Comparison of ENCODE assay signal across 9 mouse cellular contexts in genomic region chr19:6497150-6497801, GRCm38 (mm10). TPM values are rescaled to one million over a fixed set of nuclear protein-coding genes. Genes with fewer than 3 reads are reported as not detected.
A peak's percentile ranks its signal among the peaks of the same experiment; 100 is the strongest.
DNase-seq lines count a peak whose midpoint lies in the region; ATAC-seq and TF ChIP-seq lines count a peak whose summit lies in the region.
"Had no signal": no experiment of that assay in that cellular context is flagged by ENCODE, and none has a peak within 500 bp of the region (broad histone marks: within the 10 kb centered on the region; RNA-seq: fewer than 3 reads in every experiment).

No protein-coding gene starts in this region.

- H3K4me1 ChIP-seq in E14TG2a.4 (replicated peaks; ENCODE audit: low read depth, low read length), result peaks cover 43% of the 10 kb centered on the region
- H3K4me1 ChIP-seq in ES-E14 (ENCODE audit: control insufficient read depth in 2 of 2, insufficient read depth in 2 of 2, low read length in 2 of 2, poor library complexity in 1 of 2), result peaks cover under 1 to 7% of the 10 kb centered on the region in 2 experiments; a peak in 1 of 4 replicates
- H3K4me1 ChIP-seq in embryonic facial prominence, embryonic 12.5 days, result peaks cover 24% of the 10 kb centered on the region
- H3K4me1 ChIP-seq in hindbrain, postnatal 0 days (ENCODE audit: insufficient read depth, low read length), result peaks cover 19% of the 10 kb centered on the region

- DNase-seq in ES-E14 (ENCODE audit: low read depth, low spot score), result no peak
- peak; percentile 86 for DNase-seq in hindbrain, postnatal 0 days (ENCODE audit: low spot score)
- DNase-seq in liver, result peak; percentile 12
- peak; percentile 74 to 76 for DNase-seq in right cerebral cortex, adult 2 months (ENCODE audit: low spot score in 2 of 2)
- no peak for DNase-seq in T-cell, adult 2 months (ENCODE audit: low spot score)

- H3K27me3 ChIP-seq in E14TG2a.4 (ENCODE audit: insufficient read depth, low read length), result peaks cover 92% of the 10 kb centered on the region
- peaks cover 99% of the 10 kb centered on the region for H3K27me3 ChIP-seq in embryonic facial prominence, embryonic 12.5 days
- no peaks in the 10 kb centered on the region for H3K27me3 ChIP-seq in hindbrain, postnatal 0 days (ENCODE audit: insufficient read depth, low read length)

- no peaks in the 10 kb centered on the region for H3K36me3 ChIP-seq in E14TG2a.4 (ENCODE audit: insufficient read depth, low read length)
- H3K36me3 ChIP-seq in ES-E14 (ENCODE audit: control insufficient read depth, insufficient read depth, low read length, poor library complexity, severe bottlenecking), result no peaks in the 10 kb centered on the region
- H3K36me3 ChIP-seq in embryonic facial prominence, embryonic 12.5 days, result no peaks in the 10 kb centered on the region
- no peaks in the 10 kb centered on the region for H3K36me3 ChIP-seq in hindbrain, postnatal 0 days (ENCODE audit: insufficient read depth, low read length)

- 0% methylated on average over 6 of the region's 39 CpGs for WGBS in embryonic facial prominence, embryonic 12.5 days
- under 1% methylated on average over 14 of the region's 39 CpGs for WGBS in hindbrain, postnatal 0 days

- 0 out of 2 replicates have a peak, but pooled peaks cover 5% of the 10 kb centered on the region for H3K9me3 ChIP-seq in E14TG2a.4 (ENCODE audit: low read length)
- no peaks in the 10 kb centered on the region for H3K9me3 ChIP-seq in ES-E14 (ENCODE audit: control insufficient read depth, insufficient read depth, low read depth, low read length)
- H3K9me3 ChIP-seq in embryonic facial prominence, embryonic 12.5 days, result no peaks in the 10 kb centered on the region
- H3K9me3 ChIP-seq in hindbrain, postnatal 0 days (ENCODE audit: low read length), result no peaks in the 10 kb centered on the region

- no peak overlapping the region for H3K9ac ChIP-seq in ES-E14 (ENCODE audit: insufficient read depth, low read depth, low read length, poor library complexity, severe bottlenecking)
- peak overlapping the region; percentile 60 for H3K9ac ChIP-seq in embryonic facial prominence, embryonic 12.5 days
- H3K9ac ChIP-seq in hindbrain, postnatal 0 days (replicated peaks; ENCODE audit: low read length), result peak overlapping the region; percentile 92

- H3K4me3 ChIP-seq in E14TG2a.4 (replicated peaks; ENCODE audit: low read length) (peak overlapping the region; percentile 81), ES-E14 (ENCODE audit: insufficient read depth in 1 of 2, low read depth in 1 of 2, low read length in 2 of 2, poor library complexity in 1 of 2, severe bottlenecking in 1 of 2) (peak overlapping the region; percentile 72 to 79)
- peak overlapping the region; percentile 55 for H3K4me3 ChIP-seq in embryonic facial prominence, embryonic 12.5 days
- H3K4me3 ChIP-seq in hindbrain, postnatal 0 days (ENCODE audit: low read length), result peak overlapping the region; percentile 60

- in situ Hi-C loops in ES-E14 (cut with MboI; ENCODE audit: low sequenced_read_pairs in 2 of 2, unreplicated experiment in 2 of 2), result loop anchor here in 1 of 2 experiments (10.0 kb wide), 1 partner anchor 78 kb away; no protein-coding TSS in a partner anchor

- peak overlapping the region; percentile 92 for H3K4me2 ChIP-seq in embryonic facial prominence, embryonic 12.5 days (replicated peaks)
- H3K4me2 ChIP-seq in hindbrain, postnatal 0 days (ENCODE audit: low read depth, low read length), result peak overlapping the region; percentile 92

- 0 out of 2 replicates have a peak, but pooled peaks have one; percentile 10 for ATAC-seq in embryonic facial prominence, embryonic 12.5 days (ENCODE audit: insufficient number of reproducible peaks, insufficient read depth, low FRiP score, low TSS enrichment)
- peak; percentile 69 for ATAC-seq in hindbrain, postnatal 0 days
- ATAC-seq in granulocyte monocyte progenitor cell, adult 5-6 weeks (replicated peaks; ENCODE audit: poor library complexity, severe bottlenecking), result no peak

- TF ChIP-seq CTCF in E14TG2a.4 (conservative IDR thresholded peaks at IDR 0.05; ENCODE audit: low read length), result no peak
- TF ChIP-seq CTCF in hindbrain, postnatal 0 days (IDR thresholded peaks at IDR 0.05; ENCODE audit: low read depth), result no peak

- no peak overlapping the region for H3K27ac ChIP-seq in ES-E14 (ENCODE audit: insufficient read depth, low read depth, low read length, poor library complexity, severe bottlenecking)
- no peak overlapping the region for H3K27ac ChIP-seq in embryonic facial prominence, embryonic 12.5 days
- H3K27ac ChIP-seq in hindbrain, postnatal 0 days, result peak overlapping the region; percentile 94

TF ChIP-seq in ES-E14, 5 proteins besides CTCF, POLR2A, EP300 and RAD21:
- TF ChIP-seq ZC3H11A (IDR thresholded peaks at IDR 0.05; ENCODE audit: borderline replicate concordance, low read depth, low read length), result no peak
- TF ChIP-seq ZNF384 (IDR thresholded peaks at IDR 0.05; ENCODE audit: low read depth, low read length), result no peak
- TF ChIP-seq CHD2 (IDR thresholded peaks at IDR 0.05; ENCODE audit: low read depth, low read length), result no peak
- no peak for TF ChIP-seq MAFK (IDR thresholded peaks at IDR 0.05; ENCODE audit: insufficient read depth, low read depth, low read length)
- no peak for TF ChIP-seq HCFC1 (IDR thresholded peaks at IDR 0.05; ENCODE audit: borderline replicate concordance, insufficient read depth, low read length)

RNA-seq across cellular contexts. Expression of gene Slc22a12, which starts 45.6 kb away (rescaled TPM):
- total RNA-seq in ES-E14 (2012; rRNA removed), result not detected in 2 replicates
- polyA plus RNA-seq in embryonic facial prominence, embryonic 12.5 days (2016; fragmentation: Nextera tagmentation; extraction: Ambion mirVana), result not detected in 2 replicates
- total RNA-seq in hindbrain, postnatal 0 days (2014; rRNA removed), result 0.21 and 1.2 TPM in 2 replicates
- polyA plus RNA-seq in hindbrain, postnatal 0 days (2015; fragmentation: Nextera tagmentation; extraction: Ambion mirVana), result 0.28 and 0.35 TPM in 2 replicates
- total RNA-seq in granulocyte monocyte progenitor cell, adult 5-6 weeks (2014; fragmentation: Nextera tagmentation), result not detected in 2 replicates
- not detected in 2 replicates for total RNA-seq in granulocyte monocyte progenitor cell, adult 5-6 weeks (2017)
- total RNA-seq: common myeloid progenitor, adult 5-6 weeks had no signal

Comparison
In these comparisons a context has a peak if more than half of its experiments do, and no peak if none do; other contexts are left out.
1. DNase-seq: peak in hindbrain, postnatal 0 days (single experiment), liver (single experiment) and right cerebral cortex, adult 2 months (2 of 2); none in ES-E14 (single experiment) and T-cell, adult 2 months (single experiment).
2. Peak in every context shown above with its lines, with median percentiles within 50 percentile points of each other: H3K4me3 ChIP-seq.